Mouse (Mus musculus) left cerebral cortex, postnatal 25 days (tissue): ENCODE data around the gene Spred1. TPM values are rescaled to one million over a fixed set of nuclear protein-coding genes. Genes with fewer than 3 reads are reported as not detected.
A peak's percentile ranks its signal among the peaks of the same experiment; 100 is the strongest.
"Not testable (repeated sequence)": the region's sequence is repeated elsewhere in the genome, so short reads cannot be mapped to it uniquely, and the experiment has no call there.

Source experiments
- DNase-seq, 2 experiments: peaks; one replicate each; pipeline ENCODE4 v3.0.0; 2022; ENCODE audit warnings: low spot score in 2 of 2, mixed read lengths in 1 of 2
- intact Hi-C: fragments of 180-260 bp; cut with DNase I; formaldehyde crosslinking; loops from one replicate; pipeline ENCODE4 v1.15.1; 2025
- total RNA-seq, 2 experiments: library from RNA; stranded (reverse); gene quantifications; 2 replicates each; pipeline ENCODE4 v1.2.3; 2021

The Spred1 gene
- total RNA-seq, 2 experiments from 2014 or later: 142 to 168 TPM

- no peak for DNase-seq
- intact Hi-C loops: no loop called here
These were observed 2.7 kb upstream of the Spred1 start for GRCm38 (mm10) chr2:117118516-117118915.

GRCm38 (mm10) chr2:117119291-117120245, 1.6 kb upstream of the Spred1 start:
- intact Hi-C loops: loop anchor here (1.0 to 5.0 kb wide), 5 partner anchors 61 to 144 kb away; no protein-coding TSS in a partner anchor
- DNase-seq: peak; percentile 86 to 95

- intact Hi-C loops: loop anchor here (1.0 to 5.0 kb wide), 7 partner anchors 60 to 220 kb away; no protein-coding TSS in a partner anchor
- DNase-seq: peak; percentile 93
These were observed 645 bp upstream of the Spred1 start for GRCm38 (mm10) chr2:117120246-117121211.

- intact Hi-C loops: loop anchor here (1.0 to 5.0 kb wide), 5 partner anchors 59 to 222 kb away; no protein-coding TSS in a partner anchor
- DNase-seq: no peak
These were observed 921 bp downstream of the Spred1 start for GRCm38 (mm10) chr2:117121984-117122605.

GRCm38 (mm10) chr2:117122701-117123337, 1.6 kb downstream of the Spred1 start:
- intact Hi-C loops: loop anchor here (5.0 kb wide), 2 partner anchors 86 to 109 kb away; no protein-coding TSS in a partner anchor
- DNase-seq: peak; percentile 45 to 75

- intact Hi-C loops: loop anchor here (5.0 kb wide), 2 partner anchors 86 to 109 kb away; no protein-coding TSS in a partner anchor
These were observed 2.5 kb downstream of the Spred1 start for GRCm38 (mm10) chr2:117123701-117124100.

GRCm38 (mm10) chr2:117124839-117125238, 3.7 kb downstream of the Spred1 start:
- intact Hi-C loops: loop anchor here (5.0 kb wide), 2 partner anchors 88 to 107 kb away; no protein-coding TSS in a partner anchor
- DNase-seq: no peak

More at GRCm38 (mm10) chr2:117123701-117124100, 2.5 kb downstream of the Spred1 start:
- DNase-seq: no peak

- intact Hi-C loops: no loop called here
- no peak for DNase-seq
These were observed 8.0 kb downstream of the Spred1 start for GRCm38 (mm10) chr2:117129156-117129555.

- intact Hi-C loops, DNase-seq: not testable (repeated sequence)
These were observed 9.9 kb downstream of the Spred1 start for GRCm38 (mm10) chr2:117131041-117131440.

GRCm38 (mm10) chr2:117131910-117132309, 10.7 kb downstream of the Spred1 start:
- intact Hi-C loops: no loop called here
- no peak for DNase-seq

- no peak for DNase-seq
- intact Hi-C loops: no loop called here
These were observed 12.4 kb downstream of the Spred1 start for GRCm38 (mm10) chr2:117133541-117133940.

- intact Hi-C loops: no loop called here
- peak in 1 of 2 experiments; percentile 32 for DNase-seq
These were observed 16.6 kb downstream of the Spred1 start for GRCm38 (mm10) chr2:117137751-117138150.

- intact Hi-C loops: no loop called here
- DNase-seq: no peak
These were observed 17.8 kb downstream of the Spred1 start for GRCm38 (mm10) chr2:117138932-117139331.

- intact Hi-C loops: no loop called here
- no peak for DNase-seq
These were observed 18.8 kb downstream of the Spred1 start for GRCm38 (mm10) chr2:117139977-117140376.

- intact Hi-C loops: no loop called here
- no peak for DNase-seq
These were observed 21.9 kb downstream of the Spred1 start for GRCm38 (mm10) chr2:117143106-117143505.

GRCm38 (mm10) chr2:117146026-117146425, 24.9 kb downstream of the Spred1 start:
- no peak for DNase-seq
- intact Hi-C loops: no loop called here

- intact Hi-C loops: no loop called here
- DNase-seq: no peak
These were observed 25.4 kb downstream of the Spred1 start for GRCm38 (mm10) chr2:117146617-117147016.

- DNase-seq: no peak
- intact Hi-C loops: no loop called here
These were observed 31.0 kb downstream of the Spred1 start for GRCm38 (mm10) chr2:117152161-117152560.

GRCm38 (mm10) chr2:117168379-117168778, 47.2 kb downstream of the Spred1 start:
- DNase-seq: no peak
- intact Hi-C loops: no loop called here
